Comparison of ENCODE assay signal across 29 mouse cellular contexts in the genomic region with DNA sequence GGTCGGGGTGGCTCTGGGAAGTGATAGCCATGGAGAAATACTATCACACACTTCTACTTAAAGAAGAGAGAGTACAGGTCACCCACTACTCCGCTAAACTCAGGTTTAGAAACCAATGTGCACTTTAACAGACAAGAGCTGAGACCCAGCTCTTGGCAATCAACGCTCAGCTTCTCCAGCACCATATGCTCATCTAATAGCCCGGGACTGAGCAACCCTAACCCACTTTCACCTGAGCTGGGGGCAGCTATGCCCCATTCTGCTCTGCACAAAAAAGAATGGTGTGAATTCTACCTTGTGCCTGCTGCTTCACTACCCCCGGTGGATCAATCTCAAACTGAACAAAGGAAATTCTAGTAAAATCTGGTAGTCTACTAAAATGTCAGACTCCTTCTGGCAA. TPM values are rescaled to one million over a fixed set of nuclear protein-coding genes. Genes with fewer than 3 reads are reported as not detected.
DNase-seq lines count a peak whose midpoint lies in the region; ATAC-seq and TF ChIP-seq lines count a peak whose summit lies in the region.
"Had no signal": no experiment of that assay in that cellular context is flagged by ENCODE, and none has a peak within 500 bp of the region (broad histone marks: within the 10 kb centered on the region; RNA-seq: fewer than 3 reads in every experiment).

No protein-coding gene starts in this region.

- H3K27ac ChIP-seq in forebrain, embryonic 15.5 days (replicated peaks), result 0 out of 2 replicates have a peak overlapping the region, but pooled peaks have one; percentile 38
- H3K27ac ChIP-seq in forebrain, postnatal 0 days (ENCODE audit: low read depth, low read length), result no peak overlapping the region
- H3K27ac ChIP-seq in layer of hippocampus, adult 2 months, result peak overlapping the region; percentile 58; the same call in 1 of the 2 replicates
- H3K27ac ChIP-seq: embryonic facial prominence, embryonic 15.5 days; forebrain, embryonic 10.5 days; hindbrain, embryonic 10.5 days; hindbrain, embryonic 14.5 days had no signal

- TF ChIP-seq CTCF in forebrain, postnatal 0 days (IDR thresholded peaks at IDR 0.05; ENCODE audit: low read depth), result no peak
- no peak for TF ChIP-seq CTCF in layer of hippocampus, adult 2 months (conservative IDR thresholded peaks at IDR 0.05)

- no peak overlapping the region for H3K4me3 ChIP-seq in forebrain, embryonic 15.5 days
- H3K4me3 ChIP-seq in forebrain, postnatal 0 days (ENCODE audit: low read depth, low read length), result no peak overlapping the region
- no peak overlapping the region for H3K4me3 ChIP-seq in layer of hippocampus, adult 2 months
- H3K4me3 ChIP-seq: embryonic facial prominence, embryonic 15.5 days; erythroblast, embryonic 14.5 days; forebrain, embryonic 10.5 days; heart, embryonic 12.5 days; hindbrain, embryonic 10.5 days had no signal

- 88% methylated on average over 5 of the region's 5 CpGs for WGBS in forebrain, embryonic 15.5 days
- 80% methylated on average over 5 of the region's 5 CpGs for WGBS in forebrain, postnatal 0 days

- H3K9ac ChIP-seq in forebrain, embryonic 15.5 days (replicated peaks), result no peak overlapping the region
- no peak overlapping the region for H3K9ac ChIP-seq in forebrain, postnatal 0 days
- H3K9ac ChIP-seq: embryonic facial prominence, embryonic 15.5 days; heart, embryonic 12.5 days; hindbrain, embryonic 14.5 days had no signal

- no peak overlapping the region for H3K4me2 ChIP-seq in forebrain, embryonic 15.5 days (replicated peaks)
- H3K4me2 ChIP-seq in forebrain, postnatal 0 days (ENCODE audit: low read depth), result no peak overlapping the region
- H3K4me2 ChIP-seq: embryonic facial prominence, embryonic 15.5 days; heart, embryonic 12.5 days; hindbrain, embryonic 14.5 days had no signal

- H3K36me3 ChIP-seq in forebrain, embryonic 15.5 days, result peaks cover 43% of the 10 kb centered on the region
- H3K36me3 ChIP-seq in forebrain, postnatal 0 days (ENCODE audit: insufficient read depth), result peaks cover 49% of the 10 kb centered on the region

- no peaks in the 10 kb centered on the region for H3K9me3 ChIP-seq in forebrain, embryonic 15.5 days
- no peaks in the 10 kb centered on the region for H3K9me3 ChIP-seq in forebrain, postnatal 0 days (ENCODE audit: low read length)
- H3K9me3 ChIP-seq: embryonic facial prominence, embryonic 15.5 days; forebrain, embryonic 10.5 days; heart, embryonic 12.5 days; hindbrain, embryonic 10.5 days had no signal

- H3K4me1 ChIP-seq in forebrain, embryonic 15.5 days, result peaks cover 6% of the 10 kb centered on the region
- H3K4me1 ChIP-seq in forebrain, postnatal 0 days (ENCODE audit: insufficient read depth), result no peaks in the 10 kb centered on the region
- H3K4me1 ChIP-seq: embryonic facial prominence, embryonic 15.5 days; forebrain, embryonic 10.5 days; hindbrain, embryonic 10.5 days had no signal

- peak; percentile 52 for DNase-seq in cerebellum, adult 9-11 months
- DNase-seq in forebrain, postnatal 0 days, result no peak
- DNase-seq in layer of hippocampus, adult 2 months (ENCODE audit: low spot score in 2 of 2), result no peak
- no peak for DNase-seq in layer of hippocampus, adult 9-11 months
- DNase-seq in urinary bladder, postnatal 36 days (ENCODE audit: low spot score in 2 of 2), result no peak
- DNase-seq: adrenal gland, postnatal 14 days; embryo, embryonic 11 days; gastrocnemius, postnatal 25 days; kidney, adult 8-10 months had no signal

- no peaks in the 10 kb centered on the region for H3K27me3 ChIP-seq in forebrain, embryonic 15.5 days
- H3K27me3 ChIP-seq in forebrain, postnatal 0 days (ENCODE audit: insufficient read depth, low read length), result no peaks in the 10 kb centered on the region
- H3K27me3 ChIP-seq: CH12.LX; embryonic facial prominence, embryonic 15.5 days; heart, embryonic 12.5 days; Patski had no signal

- no peak; the same call in 1 of the 2 replicates for ATAC-seq in cerebellum, adult (ENCODE audit: insufficient number of reproducible peaks, low FRiP score, low TSS enrichment)
- ATAC-seq in forebrain, embryonic 15.5 days (replicated peaks), result no peak
- no peak for ATAC-seq in forebrain, postnatal 0 days
- ATAC-seq: activated CD4-positive, CD25-positive, alpha-beta regulatory T cell, adult 4 months; intestine, embryonic 16.5 days; Patski had no signal

RNA-seq across cellular contexts. Expression of a gene that starts 11.3 kb away (rescaled TPM):
- 37.4 and 41.6 TPM in 2 replicates for polyA plus RNA-seq in forebrain, embryonic 15.5 days (2015; fragmentation: Nextera tagmentation; extraction: Ambion mirVana)
- 42.1 and 44.4 TPM in 2 replicates for total RNA-seq in forebrain, postnatal 0 days (2014; rRNA removed)
- polyA plus RNA-seq in forebrain, postnatal 0 days (2015; fragmentation: Nextera tagmentation; extraction: Ambion mirVana), result 34.1 and 38.2 TPM in 2 replicates
- total RNA-seq in layer of hippocampus, adult 2 months (2021), result 10 to 100 TPM; 26.5 to 27.1 TPM

RNA-seq across cellular contexts. Expression of a gene that starts 17.6 kb away (rescaled TPM):
- polyA plus RNA-seq in forebrain, embryonic 15.5 days (2015; fragmentation: Nextera tagmentation; extraction: Ambion mirVana), result 114 and 118 TPM in 2 replicates
- total RNA-seq in forebrain, postnatal 0 days (2014; rRNA removed), result 76.7 and 86.4 TPM in 2 replicates
- polyA plus RNA-seq in forebrain, postnatal 0 days (2015; fragmentation: Nextera tagmentation; extraction: Ambion mirVana), result 145 and 154 TPM in 2 replicates
- 10 to 100 TPM; 56.6 to 56.9 TPM for total RNA-seq in layer of hippocampus, adult 2 months (2021)

RNA-seq across cellular contexts. Expression of a gene that starts 21.9 kb away (rescaled TPM):
- 21.5 and 23.7 TPM in 2 replicates for polyA plus RNA-seq in forebrain, embryonic 15.5 days (2015; fragmentation: Nextera tagmentation; extraction: Ambion mirVana)
- total RNA-seq in forebrain, postnatal 0 days (2014; rRNA removed), result 27.3 and 32.1 TPM in 2 replicates
- 27.4 and 32.0 TPM in 2 replicates for polyA plus RNA-seq in forebrain, postnatal 0 days (2015; fragmentation: Nextera tagmentation; extraction: Ambion mirVana)
- 10 to 100 TPM; 58.2 to 59.7 TPM for total RNA-seq in layer of hippocampus, adult 2 months (2021)

RNA-seq across cellular contexts. Expression of a gene that starts 22.2 kb away (rescaled TPM):
- 0.10 and 0.14 TPM in 2 replicates for polyA plus RNA-seq in forebrain, embryonic 15.5 days (2015; fragmentation: Nextera tagmentation; extraction: Ambion mirVana)
- total RNA-seq in forebrain, postnatal 0 days (2014; rRNA removed), result 0.14 and 0.15 TPM in 2 replicates
- polyA plus RNA-seq in forebrain, postnatal 0 days (2015; fragmentation: Nextera tagmentation; extraction: Ambion mirVana), result 0.28 and 0.35 TPM in 2 replicates
- total RNA-seq in layer of hippocampus, adult 2 months (2021), result not detected
- total RNA-seq: CH12.LX; gastrocnemius, postnatal 25 days; granulocyte monocyte progenitor cell, adult 5-6 weeks; heart, postnatal 25 days had no signal
- polyA plus RNA-seq: activated CD4-positive, CD25-positive, alpha-beta regulatory T cell, adult 4 months; embryonic facial prominence, embryonic 11.5 days; forebrain, embryonic 10.5 days; hindbrain, embryonic 10.5 days; hindbrain, embryonic 14.5 days; Patski had no signal

RNA-seq across cellular contexts. Expression of a gene that starts 59.9 kb away (rescaled TPM):
- polyA plus RNA-seq in forebrain, embryonic 15.5 days (2015; fragmentation: Nextera tagmentation; extraction: Ambion mirVana), result not detected in 2 replicates
- not detected in 2 replicates for total RNA-seq in forebrain, postnatal 0 days (2014; rRNA removed)
- not detected in 2 replicates for polyA plus RNA-seq in forebrain, postnatal 0 days (2015; fragmentation: Nextera tagmentation; extraction: Ambion mirVana)
- total RNA-seq in layer of hippocampus, adult 2 months (2021), result not detected
- total RNA-seq: adrenal gland, adult 18-20 months; adrenal gland, postnatal 14 days; CH12.LX; common myeloid progenitor, adult 5-6 weeks; gastrocnemius, postnatal 25 days; granulocyte monocyte progenitor cell, adult 5-6 weeks; heart, adult 8-10 months; heart, postnatal 25 days had no signal
- polyA plus RNA-seq: activated CD4-positive, CD25-positive, alpha-beta regulatory T cell, adult 4 months; embryonic facial prominence, embryonic 11.5 days; embryonic facial prominence, embryonic 15.5 days; erythroblast, embryonic 14.5 days; forebrain, embryonic 10.5 days; frontal cortex, adult 2 months; heart, embryonic 12.5 days; heart, embryonic 16.5 days; Patski had no signal
